Mouse (Mus musculus) cortical plate, adult 2 months (tissue): ENCODE results near the gene Lmna. TPM values are rescaled to one million over a fixed set of nuclear protein-coding genes. Genes with fewer than 3 reads are reported as not detected.

Source experiments
- H3K27ac ChIP-seq: fragments of 200-500 bp; 2 replicates; pipeline ENCODE4 v1.5.1; 2012; ENCODE audit warnings: low read length, control low read depth, inconsistent platforms; ENCODE audit not compliant: insufficient read depth
- H3K4me1 ChIP-seq: fragments of 200-500 bp; 2 replicates; pipeline ENCODE4 v1.6.1; 2011; ENCODE audit warnings: low read length; ENCODE audit not compliant: control insufficient read depth, insufficient read depth
- H3K4me3 ChIP-seq: fragments of 200-500 bp; 2 replicates; pipeline ENCODE4 v1.5.1; 2011; ENCODE audit warnings: mild to moderate bottlenecking, low read length, control low read depth; ENCODE audit not compliant: insufficient read depth
- CTCF ChIP-seq: fragments of 200-500 bp; IDR thresholded peaks from 2 replicates; pipeline ENCODE4 v1.5.1; 2011; ENCODE audit warnings: mild to moderate bottlenecking, control low read depth, low read length; ENCODE audit not compliant: insufficient read depth; ENCODE audit errors: extremely low read depth
- POLR2A ChIP-seq: fragments of 200-500 bp; IDR thresholded peaks from 2 replicates; pipeline ENCODE4 v1.6.1; 2011; ENCODE audit warnings: mild to moderate bottlenecking, low read length, control low read depth; ENCODE audit not compliant: insufficient read depth; ENCODE audit errors: extremely low read depth
- polyA plus RNA-seq: library from polyadenylated mRNA; depleted of rRNA; stranded (reverse); fragments of >200 nt; gene quantifications from 2 replicates; pipeline ENCODE4 v1.2.3, GENCODE M21; 2012

Gene Lmna
- polyA plus RNA-seq, 1 experiment, result 64.7 TPM

- no peak for TF ChIP-seq CTCF
- no peak for TF ChIP-seq POLR2A
- Histone ChIP-seq H3K27ac (no peak overlapping the region), H3K4me1 (peaks cover 4% of the 10 kb centered on the region), H3K4me3 (no peak overlapping the region)
Observed at GRCm38 (mm10) chr3:88452246-88452645, 57.5 kb downstream of the Lmna start.

- TF ChIP-seq CTCF (no peak), POLR2A (no peak)
- peaks cover 2% of the 10 kb centered on the region for H3K4me1 ChIP-seq
- no peak overlapping the region for H3K27ac ChIP-seq
- no peak overlapping the region for H3K4me3 ChIP-seq
Observed at GRCm38 (mm10) chr3:88450379-88451131, 59.2 kb downstream of the Lmna start.

DNA sequence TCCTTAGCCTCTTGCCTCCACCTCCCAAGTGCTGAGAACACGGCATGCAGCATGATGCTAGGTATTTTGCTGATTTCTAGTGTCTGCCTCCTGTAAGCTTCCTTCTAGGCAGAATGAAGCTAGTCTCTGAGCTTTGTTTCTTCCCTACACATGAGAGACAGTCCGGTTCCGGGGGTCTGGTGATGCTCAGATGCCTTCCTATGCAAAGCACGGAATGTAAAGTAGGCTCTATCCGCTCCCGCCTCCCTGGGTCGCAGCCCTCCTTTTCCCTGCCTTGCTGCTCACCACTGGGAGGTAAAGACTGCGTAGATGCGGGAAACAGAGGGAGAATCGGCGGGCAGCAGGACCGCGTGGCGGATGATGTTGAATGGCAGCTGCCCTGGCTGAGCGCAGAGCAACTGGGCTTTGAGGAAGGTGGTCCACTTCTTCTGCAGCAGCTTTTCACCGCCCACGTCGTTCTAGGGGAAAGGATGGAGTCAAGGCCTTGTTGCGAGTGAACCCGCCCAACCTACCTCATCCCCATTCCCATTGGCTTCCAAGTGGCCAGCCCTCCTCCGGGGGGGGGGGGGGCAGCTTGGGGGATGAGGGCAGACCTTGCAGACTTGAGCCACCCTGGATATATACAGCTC is 60.2 kb downstream of the Lmna start:
- Histone ChIP-seq H3K27ac (no peak overlapping the region), H3K4me1 (peaks cover 2% of the 10 kb centered on the region), H3K4me3 (no peak overlapping the region)
- TF ChIP-seq CTCF (no peak), POLR2A (no peak)

GRCm38 (mm10) chr3:88448443-88448842 is 61.3 kb downstream of the Lmna start:
- no peak for TF ChIP-seq CTCF
- no peak for TF ChIP-seq POLR2A
- Histone ChIP-seq H3K4me3 (no peak overlapping the region), H3K27ac (no peak overlapping the region), H3K4me1 (peaks cover 2% of the 10 kb centered on the region)

DNA sequence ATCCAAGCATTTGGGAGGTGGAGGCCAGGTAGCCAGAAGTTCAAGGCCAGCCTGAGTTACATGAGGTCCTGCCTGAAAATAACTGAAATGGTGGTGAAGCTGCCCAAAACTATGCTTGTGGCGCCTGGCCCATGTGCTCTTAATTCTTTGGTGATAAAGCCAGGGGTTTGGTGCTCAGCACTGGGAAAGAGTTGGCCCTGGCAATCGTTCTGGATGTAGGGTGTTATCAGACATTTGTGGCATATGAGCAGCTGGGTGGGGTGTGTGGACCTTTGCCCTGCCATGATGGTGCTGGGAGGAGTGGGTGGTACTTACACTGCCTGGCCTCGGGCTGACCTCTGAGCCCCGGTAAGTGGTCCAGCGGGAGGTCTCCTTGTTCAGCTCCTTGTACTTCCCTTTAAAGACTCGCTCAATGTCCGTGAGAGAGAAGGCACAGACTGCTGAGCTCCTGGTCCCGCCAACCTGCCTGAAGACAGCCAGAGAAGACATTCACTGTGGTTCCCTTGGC is 62.0 kb downstream of the Lmna start:
- no peak overlapping the region for H3K27ac ChIP-seq
- no peak overlapping the region for H3K4me3 ChIP-seq
- peaks cover 2% of the 10 kb centered on the region for H3K4me1 ChIP-seq
- no peak for TF ChIP-seq CTCF
- TF ChIP-seq POLR2A, result no peak

DNA sequence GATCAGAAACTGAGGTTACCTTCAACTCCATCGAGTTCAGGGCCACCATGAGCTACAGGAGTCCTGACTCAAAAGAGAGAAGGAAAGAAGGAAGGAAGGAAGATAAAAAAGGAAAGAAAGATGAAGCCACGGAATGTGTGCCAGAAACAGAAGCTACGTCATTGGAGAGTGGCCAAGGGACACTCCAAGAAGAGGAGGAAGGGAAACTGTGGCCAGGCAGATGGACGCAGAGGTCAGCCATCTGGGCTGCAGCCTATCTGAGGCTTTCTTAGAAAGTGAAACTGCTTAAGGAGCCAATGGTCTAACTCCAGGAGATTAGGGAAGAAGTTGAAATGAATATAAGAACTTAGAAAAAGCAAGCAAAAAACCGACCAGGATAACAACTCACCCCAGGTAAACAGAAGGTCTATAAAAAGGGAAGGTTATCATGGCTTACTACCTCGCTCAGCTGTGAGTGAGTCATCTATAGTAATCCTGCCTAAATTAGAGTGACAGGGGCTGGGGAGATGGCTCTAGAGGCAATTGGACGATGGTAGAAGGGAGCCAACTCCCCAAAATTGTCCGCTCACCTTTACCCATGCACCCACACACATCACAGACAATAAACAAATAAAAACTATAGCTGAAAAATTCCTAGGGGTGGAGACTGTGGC is 63.2 kb downstream of the Lmna start:
- Histone ChIP-seq H3K4me3 (no peak overlapping the region), H3K4me1 (peaks cover 3% of the 10 kb centered on the region), H3K27ac (no peak overlapping the region)
- TF ChIP-seq POLR2A (no peak), CTCF (no peak)

DNA sequence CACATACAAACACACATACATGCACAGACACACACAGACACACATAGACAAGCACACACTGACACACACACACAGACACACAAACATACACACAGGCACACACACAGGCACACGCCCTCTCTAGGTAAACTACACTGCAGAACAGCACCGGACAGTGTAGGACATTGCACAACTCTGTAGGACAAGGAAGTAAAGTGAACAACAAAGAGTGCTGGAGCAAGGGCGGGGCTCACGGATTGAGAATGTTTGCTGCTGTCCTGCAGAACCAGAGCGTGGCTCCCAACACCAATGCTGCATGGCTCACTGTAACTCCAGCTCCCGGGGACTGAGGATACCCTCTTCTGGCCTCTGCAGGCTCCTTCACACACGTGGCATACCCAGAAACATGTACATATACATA is 66.9 kb downstream of the Lmna start:
- TF ChIP-seq CTCF, result no peak
- no peak overlapping the region for H3K4me3 ChIP-seq
- no peak overlapping the region for H3K27ac ChIP-seq
- peaks cover 5% of the 10 kb centered on the region for H3K4me1 ChIP-seq

- TF ChIP-seq CTCF (no peak), POLR2A (no peak)
- Histone ChIP-seq H3K27ac (no peak overlapping the region), H3K4me3 (no peak overlapping the region), H3K4me1 (peaks cover 5% of the 10 kb centered on the region)
Observed at GRCm38 (mm10) chr3:88442488-88442887, 67.3 kb downstream of the Lmna start.

GRCm38 (mm10) chr3:88440500-88441381 is 69.0 kb downstream of the Lmna start:
- Histone ChIP-seq H3K27ac (no peak overlapping the region), H3K4me1 (peaks cover 11% of the 10 kb centered on the region), H3K4me3 (no peak overlapping the region)
- TF ChIP-seq POLR2A (no peak), CTCF (peak; percentile 42)
